Mouse (Mus musculus): ENCODE measurements around the gene Lurap1.
A peak's percentile ranks its signal among the peaks of the same experiment; 100 is the strongest.

DNA sequence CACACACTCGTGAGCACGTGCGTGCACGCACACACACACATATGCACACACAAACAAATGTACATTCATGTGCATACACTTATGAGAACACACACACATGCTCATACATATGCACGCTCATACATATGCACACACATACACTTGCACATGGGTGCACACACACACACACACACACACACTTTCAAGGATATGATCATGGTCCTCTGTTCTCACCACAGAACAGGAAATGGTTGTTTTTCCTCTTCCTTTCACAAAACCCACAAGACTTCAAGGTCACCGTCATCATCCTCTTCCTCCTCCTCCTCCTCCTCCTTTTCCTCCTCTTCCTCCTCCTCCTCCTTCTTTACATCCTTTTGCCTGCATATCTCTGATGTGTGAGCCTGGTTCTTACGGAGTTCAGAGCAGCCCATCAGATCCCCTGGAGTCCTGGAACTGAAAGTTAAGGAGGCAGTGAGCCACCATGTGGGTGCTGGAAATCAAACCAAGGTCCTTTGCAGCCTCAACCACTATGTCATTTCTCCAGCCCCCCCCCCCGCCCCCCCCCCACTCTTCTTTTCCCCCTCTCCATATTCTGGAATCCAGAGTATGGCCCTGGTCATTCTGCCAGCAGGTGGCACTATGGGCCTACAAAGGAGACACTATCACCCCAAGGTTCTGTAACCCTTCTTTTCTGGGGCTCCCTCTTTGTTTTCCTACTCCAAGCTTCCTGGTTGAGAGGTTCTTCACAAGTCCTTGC, 17.6 kb upstream of the Lurap1 start:
- TF ChIP-seq CTCF (IDR thresholded peaks at IDR 0.05; ENCODE audit: low read depth), result peak; percentile 72
- TF ChIP-seq EP300 (IDR thresholded peaks at IDR 0.05; ENCODE audit: low read depth), result no peak
